Mouse (Mus musculus) olfactory bulb, adult 2 months (tissue): ENCODE data around the gene Tbc1d10b.

Experiments
- CTCF ChIP-seq: fragments of 200-500 bp; IDR thresholded peaks from 2 replicates; pipeline ENCODE4 v1.5.1; 2012; ENCODE audit warnings: low read depth, mild to moderate bottlenecking, low read length, moderate library complexity; ENCODE audit not compliant: insufficient read depth
- POLR2A ChIP-seq: fragments of 200-500 bp; IDR thresholded peaks from 2 replicates; pipeline ENCODE4 v1.6.1; 2012; ENCODE audit warnings: mild to moderate bottlenecking, low read depth, low read length, moderate library complexity; ENCODE audit not compliant: insufficient read depth

- TF ChIP-seq POLR2A (peak; percentile 55; the same call in 1 of the 2 replicates), CTCF (no peak)
Measured at GRCm38 (mm10) chr7:127232622-127233367, 24.5 kb upstream of the Tbc1d10b start, which contains the start of the genes Zfp553 and Sept1.
